Mouse (Mus musculus) gastrocnemius, postnatal 14 days (tissue): ENCODE measurements at regions not wholly inside any gene's neighbourhood (a gene's known extent, or its start where the extent isn't known, plus 50 kb on each side); places are given as distances from the start of the nearest gene placed in this dataset.

Source experiments
- DNase-seq: peaks from one replicate; pipeline ENCODE4 v3.0.0; 2021; ENCODE audit warnings: mixed read lengths
- intact Hi-C: fragments of 180-260 bp; cut with DNase I; formaldehyde crosslinking; loops from one replicate; pipeline ENCODE4 v1.15.1; 2025; ENCODE audit warnings: low total_unique reads

GRCm38 (mm10) chr4:12837097-12837426, 665.2 kb upstream of the Fam92a start:
- no peak for DNase-seq
- intact Hi-C loops, result no loop called here

GRCm38 (mm10) chr4:12836326-12837096, 664.7 kb upstream of the Fam92a start:
- no peak for DNase-seq
- intact Hi-C loops, result no loop called here

GRCm38 (mm10) chr4:12826419-12826818, 654.6 kb upstream of the Fam92a start:
- DNase-seq, result no peak
- intact Hi-C loops, result no loop called here

GRCm38 (mm10) chr4:12814251-12814650, 642.4 kb upstream of the Fam92a start:
- no peak for DNase-seq
- intact Hi-C loops, result no loop called here

GRCm38 (mm10) chr4:12801186-12801585, 629.4 kb upstream of the Fam92a start:
- intact Hi-C loops, result no loop called here
- no peak for DNase-seq

- intact Hi-C loops, result no loop called here
Measured at GRCm38 (mm10) chr4:12799564-12799963, 627.7 kb upstream of the Fam92a start.

GRCm38 (mm10) chr4:12792764-12793422, 621.1 kb upstream of the Fam92a start:
- intact Hi-C loops, result no loop called here

More at GRCm38 (mm10) chr4:12799564-12799963, 627.7 kb upstream of the Fam92a start:
- no peak for DNase-seq

GRCm38 (mm10) chr4:12791786-12792674, 620.2 kb upstream of the Fam92a start:
- no peak for DNase-seq
- intact Hi-C loops, result no loop called here

More at GRCm38 (mm10) chr4:12792764-12793422, 621.1 kb upstream of the Fam92a start:
- no peak for DNase-seq

- intact Hi-C loops, result no loop called here
- DNase-seq, result no peak
Measured at GRCm38 (mm10) chr4:12785840-12786239, 614.0 kb upstream of the Fam92a start.

- intact Hi-C loops, result no loop called here
- no peak for DNase-seq
Measured at GRCm38 (mm10) chr4:12784479-12784878, 612.7 kb upstream of the Fam92a start.

- DNase-seq, result no peak
- intact Hi-C loops, result no loop called here
Measured at GRCm38 (mm10) chr4:12784068-12784467, 612.3 kb upstream of the Fam92a start.

GRCm38 (mm10) chr4:12781969-12782904, 610.4 kb upstream of the Fam92a start:
- no peak for DNase-seq
- intact Hi-C loops, result no loop called here

GRCm38 (mm10) chr4:12780254-12780653, 608.4 kb upstream of the Fam92a start:
- DNase-seq, result no peak
- intact Hi-C loops, result no loop called here

- intact Hi-C loops, result no loop called here
- no peak for DNase-seq
Measured at GRCm38 (mm10) chr4:12779211-12779610, 607.4 kb upstream of the Fam92a start.

- intact Hi-C loops, result no loop called here
Measured at GRCm38 (mm10) chr4:12778163-12778562, 606.3 kb upstream of the Fam92a start.

GRCm38 (mm10) chr4:12776217-12776578, 604.4 kb upstream of the Fam92a start:
- no peak for DNase-seq
- intact Hi-C loops, result no loop called here

More at GRCm38 (mm10) chr4:12778163-12778562, 606.3 kb upstream of the Fam92a start:
- DNase-seq, result no peak

GRCm38 (mm10) chr4:12775524-12776216, 603.9 kb upstream of the Fam92a start:
- DNase-seq, result no peak
- intact Hi-C loops, result no loop called here

- DNase-seq, result no peak
- intact Hi-C loops, result no loop called here
Measured at GRCm38 (mm10) chr4:12775090-12775489, 603.3 kb upstream of the Fam92a start.

- intact Hi-C loops, result no loop called here
- no peak for DNase-seq
Measured at GRCm38 (mm10) chr4:12774671-12775070, 602.9 kb upstream of the Fam92a start.
